Mouse (Mus musculus) CH12.LX (cell line): ENCODE results near the gene Hdgfl1. TPM values are rescaled to one million over a fixed set of nuclear protein-coding genes. Genes with fewer than 3 reads are reported as not detected.

Experiments
- DNase-seq: peaks from one replicate; pipeline ENCODE4 v3.0.0-alpha.2; 2013; ENCODE audit errors: extremely low read depth
- H3K27ac ChIP-seq: 2 replicates; pipeline ENCODE4 v1.5.1; 2012; ENCODE audit warnings: low read depth, mild to moderate bottlenecking, control low read depth, moderate library complexity; ENCODE audit not compliant: insufficient read depth
- H3K27me3 ChIP-seq: replicated peaks from 2 replicates; pipeline ENCODE3; 2012; ENCODE audit warnings: inconsistent platforms
- H3K36me3 ChIP-seq, 2 experiments: replicated peaks in 1 of 2; 2 replicates each; pipeline versions ENCODE3 to v1.6.1; 2012; ENCODE audit warnings: inconsistent platforms in 1 of 2, low read length in 1 of 2, mild to moderate bottlenecking in 1 of 2, mixed read lengths in 1 of 2, moderate library complexity in 1 of 2; ENCODE audit not compliant: control insufficient read depth in 1 of 2, insufficient read depth in 1 of 2
- H3K4me1 ChIP-seq, 2 experiments: 2 replicates each; pipeline ENCODE4 v1.6.1; 2012; ENCODE audit warnings: inconsistent platforms in 1 of 2, moderate library complexity in 1 of 2; ENCODE audit not compliant: insufficient read depth in 2 of 2, control insufficient read depth in 1 of 2
- H3K4me2 ChIP-seq: 2 replicates; pipeline ENCODE4 v1.6.1; 2012; ENCODE audit warnings: low read depth, mild to moderate bottlenecking, control low read depth; ENCODE audit not compliant: poor library complexity, insufficient read depth, severe bottlenecking
- H3K4me3 ChIP-seq, 3 experiments: fragments of 150-350 bp in 1 of 3; sonication (generic) in 1 of 3; replicated peaks in 1 of 3; 2 replicates each; pipeline versions ENCODE3 to v1.5.1; 2011 to 2012; ENCODE audit warnings: low read depth in 2 of 3, low read length in 2 of 3, mild to moderate bottlenecking in 2 of 3, moderate library complexity in 2 of 3, control low read depth in 1 of 3, improper control_type of control experiment in 1 of 3, inconsistent platforms in 1 of 3, mixed read lengths in 1 of 3; ENCODE audit not compliant: poor library complexity in 1 of 3
- H3K79me2 ChIP-seq: replicated peaks from 2 replicates; pipeline ENCODE4 v1.6.1; 2012; ENCODE audit warnings: mild to moderate bottlenecking, moderate library complexity; ENCODE audit not compliant: control insufficient read depth, poor library complexity, insufficient read depth, severe bottlenecking; ENCODE audit errors: extremely low read depth
- H3K9ac ChIP-seq: 2 replicates; pipeline ENCODE4 v1.6.1; 2012; ENCODE audit warnings: low read depth, mild to moderate bottlenecking, control low read depth, moderate library complexity; ENCODE audit not compliant: insufficient read depth
- H3K9me3 ChIP-seq: replicated peaks from 2 replicates; pipeline ENCODE3; 2012; ENCODE audit warnings: low read length, inconsistent platforms, mixed read lengths
- CHD1 ChIP-seq: IDR thresholded peaks from 2 replicates; pipeline ENCODE4 v1.6.1; 2012; ENCODE audit warnings: low read depth, low read length, improper control_type of control experiment, inconsistent platforms
- CHD2 ChIP-seq: IDR thresholded peaks from 2 replicates; pipeline ENCODE4 v1.6.1; 2011; ENCODE audit warnings: low read length, improper control_type of control experiment
- ELF1 ChIP-seq: IDR thresholded peaks from 2 replicates; pipeline ENCODE4 v1.6.1; 2014; ENCODE audit warnings: low read depth, mild to moderate bottlenecking, inconsistent platforms, low read length, improper control_type of control experiment
- EP300 ChIP-seq: IDR thresholded peaks from 2 replicates; pipeline ENCODE4 v1.6.1; 2011; ENCODE audit warnings: low read length, improper control_type of control experiment
- ETS1 ChIP-seq: conservative IDR thresholded peaks from 2 replicates; pipeline ENCODE4 v1.6.1; 2012; ENCODE audit warnings: low read depth, mild to moderate bottlenecking, inconsistent platforms, low read length, improper control_type of control experiment, moderate library complexity
- GABPA ChIP-seq: IDR thresholded peaks from 2 replicates; pipeline ENCODE4 v1.6.1; 2012; ENCODE audit warnings: low read depth, low read length, improper control_type of control experiment, inconsistent platforms; ENCODE audit not compliant: insufficient replicate concordance
- KAT2A ChIP-seq: IDR thresholded peaks from 2 replicates; pipeline ENCODE4 v1.6.1; 2012; ENCODE audit warnings: low read length, improper control_type of control experiment, inconsistent platforms; ENCODE audit not compliant: insufficient replicate concordance
- MAFK ChIP-seq: IDR thresholded peaks from 2 replicates; pipeline ENCODE4 v1.6.1; 2011; ENCODE audit warnings: low read length, improper control_type of control experiment; ENCODE audit not compliant: insufficient replicate concordance
- MXI1 ChIP-seq: IDR thresholded peaks from 2 replicates; pipeline ENCODE4 v1.6.1; 2011; ENCODE audit warnings: mild to moderate bottlenecking, low read depth, low read length, improper control_type of control experiment
- MYC ChIP-seq: IDR thresholded peaks from 2 replicates; pipeline ENCODE4 v1.6.1; 2011; ENCODE audit warnings: low read depth, mild to moderate bottlenecking, improper control_type of control experiment, low read length
- NELFE ChIP-seq: IDR thresholded peaks from 2 replicates; pipeline ENCODE4 v1.6.1; 2011; ENCODE audit warnings: low read depth, low read length, improper control_type of control experiment
- PAX5 ChIP-seq: IDR thresholded peaks from 2 replicates; pipeline ENCODE4 v1.6.1; 2012; ENCODE audit warnings: low read length, inconsistent platforms, mixed read lengths
- POLR2A ChIP-seq: IDR thresholded peaks from 2 replicates; pipeline ENCODE4 v1.6.1; 2011; ENCODE audit warnings: low read depth, mild to moderate bottlenecking, improper control_type of control experiment, low read length
- RAD21 ChIP-seq: IDR thresholded peaks from 2 replicates; pipeline ENCODE4 v1.6.1; 2011; ENCODE audit warnings: low read depth, mild to moderate bottlenecking, low read length, improper control_type of control experiment, moderate library complexity
- TCF12 ChIP-seq: IDR thresholded peaks from 2 replicates; pipeline ENCODE4 v1.6.1; 2014; ENCODE audit warnings: low read depth, mild to moderate bottlenecking, inconsistent platforms, low read length, improper control_type of control experiment
- USF1 ChIP-seq: IDR thresholded peaks from 2 replicates; pipeline ENCODE4 v1.6.1; 2014; ENCODE audit warnings: low read depth, mild to moderate bottlenecking, inconsistent platforms, low read length, improper control_type of control experiment
- USF2 ChIP-seq: conservative IDR thresholded peaks from 2 replicates; pipeline ENCODE4 v1.6.1; 2011; ENCODE audit warnings: low read depth, low read length, improper control_type of control experiment
- ZC3H11A ChIP-seq: IDR thresholded peaks from 2 replicates; pipeline ENCODE4 v1.6.1; 2012; ENCODE audit warnings: low read depth, mild to moderate bottlenecking, inconsistent platforms, low read length, improper control_type of control experiment
- ZMIZ1 ChIP-seq: IDR thresholded peaks from 2 replicates; pipeline ENCODE4 v1.6.1; 2012; ENCODE audit warnings: low read depth, mild to moderate bottlenecking, inconsistent platforms, low read length, improper control_type of control experiment
- ZNF384 ChIP-seq: IDR thresholded peaks from 2 replicates; pipeline ENCODE4 v1.6.1; 2012; ENCODE audit warnings: low read depth, low read length, improper control_type of control experiment, inconsistent platforms
- dilution Hi-C: fragments of 300-500 bp; cut with MboI; formaldehyde crosslinking; loops from 2 replicates; pipeline ENCODE4 v1.14.3; 2020; ENCODE audit warnings: low sequenced_read_pairs; ENCODE audit not compliant: extremely low pct_unique_long_range_greater_than_20kb, extremely low pct_ligation_motif_present
- in situ Hi-C: fragments of 300-500 bp; cut with MboI; formaldehyde crosslinking; loops from 3 replicates; pipeline ENCODE4 v1.14.3; 2019; ENCODE audit warnings: low sequenced_read_pairs, low pct_ligation_motif_present, low pct_unique_long_range_greater_than_20kb, mixed read lengths
- polyA plus RNA-seq: library from polyadenylated mRNA; unstranded; fragments of >175 nt; gene quantifications from 2 replicates; pipeline ENCODE4 v1.2.1, GENCODE M21; 2012; ENCODE audit warnings: low read depth; ENCODE audit not compliant: insufficient read length
- total RNA-seq, 2 experiments: library from RNA; depleted of rRNA; stranded (reverse); fragments of 300-350 nt in 1 of 2; fragments of >200 nt in 1 of 2; gene quantifications; 2 replicates each; pipeline ENCODE4 v1.2.3; 2012 to 2014

Gene Hdgfl1
- total and polyA plus RNA-seq, 3 experiments: not detected

GRCm38 (mm10) chr13:26721333-26721732 lies 48.6 kb downstream of the Hdgfl1 start:
- Histone ChIP-seq H3K9me3 (no peaks in the 10 kb centered on the region), H3K9ac (no peak overlapping the region), H3K4me2 (no peak overlapping the region), H3K27ac (no peak overlapping the region), H3K36me3 (no peaks in the 10 kb centered on the region), H3K4me1 (peaks cover 0 to 4% of the 10 kb centered on the region in 2 experiments; a peak in 1 of 4 replicates), H3K27me3 (no peaks in the 10 kb centered on the region), H3K79me2 (no peaks in the 10 kb centered on the region), H3K4me3 (no peak overlapping the region)
- in situ Hi-C loops: no loop called here
- dilution Hi-C loops: no loop called here
- TF ChIP-seq TCF12: no peak
- no peak for TF ChIP-seq ZC3H11A
- no peak for TF ChIP-seq MYC
- no peak for TF ChIP-seq RAD21
- TF ChIP-seq CHD2: no peak
- no peak for TF ChIP-seq KAT2A
- no peak for TF ChIP-seq ZMIZ1
- no peak for TF ChIP-seq GABPA
- TF ChIP-seq USF1: no peak
- TF ChIP-seq ETS1: no peak
- DNase-seq: peak; percentile 1

- H3K4me2 ChIP-seq: no peak overlapping the region
- in situ Hi-C loops (no loop called here), dilution Hi-C loops (no loop called here)
- H3K9me3 ChIP-seq: no peaks in the 10 kb centered on the region
- H3K36me3 ChIP-seq: no peaks in the 10 kb centered on the region
- no peak for TF ChIP-seq USF2
- TF ChIP-seq MXI1: no peak
- no peak for TF ChIP-seq PAX5
- TF ChIP-seq CHD1: no peak
- TF ChIP-seq POLR2A: no peak
- no peak for TF ChIP-seq NELFE
- no peak for TF ChIP-seq RAD21
- TF ChIP-seq ZNF384: no peak
- no peak for TF ChIP-seq ELF1
- no peak for TF ChIP-seq MAFK
- no peak for TF ChIP-seq EP300
- DNase-seq: no peak
- no peaks in the 10 kb centered on the region for H3K79me2 ChIP-seq
- H3K4me1 ChIP-seq: peaks cover 0 to 4% of the 10 kb centered on the region in 2 experiments; a peak in 1 of 4 replicates
- H3K9ac ChIP-seq: no peak overlapping the region
- no peak overlapping the region for H3K4me3 ChIP-seq
- no peak overlapping the region for H3K27ac ChIP-seq
- H3K27me3 ChIP-seq: no peaks in the 10 kb centered on the region
Observed at GRCm38 (mm10) chr13:26720917-26721316, 49.0 kb downstream of the Hdgfl1 start.
